Mouse (Mus musculus) MEL (cell line): Measurements from ENCODE around the gene Olfr645. TPM values are rescaled to one million over a fixed set of nuclear protein-coding genes. Genes with fewer than 3 reads are reported as not detected.
A peak's percentile ranks its signal among the peaks of the same experiment; 100 is the strongest.

Experiments
- DNase-seq: peaks from one replicate; pipeline ENCODE4 v3.0.0; 2011; ENCODE audit warnings: low read depth, low spot score
- H3K27ac ChIP-seq: 2 replicates; pipeline ENCODE4 v1.5.1; 2012; ENCODE audit warnings: low read depth, mild to moderate bottlenecking, control low read depth, low read length, moderate library complexity; ENCODE audit not compliant: control insufficient read depth
- H3K27me3 ChIP-seq, 2 experiments: fragments of 150-350 bp in 1 of 2; sonication (generic) in 1 of 2; 2 replicates each; pipeline ENCODE4 v1.6.1; 2012; ENCODE audit warnings: low read length in 2 of 2, mild to moderate bottlenecking in 2 of 2, improper control_type of control experiment in 1 of 2, moderate library complexity in 1 of 2; ENCODE audit not compliant: insufficient read depth in 2 of 2, control insufficient read depth in 1 of 2
- H3K36me3 ChIP-seq, 2 experiments: 2 replicates each; pipeline ENCODE4 v1.6.1; 2012 to 2014; ENCODE audit warnings: low read length in 2 of 2, improper control_type of control experiment in 1 of 2, inconsistent platforms in 1 of 2, mild to moderate bottlenecking in 1 of 2; ENCODE audit not compliant: insufficient read depth in 2 of 2, control insufficient read depth in 1 of 2
- H3K4me1 ChIP-seq, 2 experiments: fragments of 150-350 bp in 1 of 2; sonication (generic) in 1 of 2; 2 replicates each; pipeline ENCODE4 v1.6.1; 2012; ENCODE audit warnings: low read length in 2 of 2, improper control_type of control experiment in 1 of 2, mild to moderate bottlenecking in 1 of 2; ENCODE audit not compliant: insufficient read depth in 2 of 2, control insufficient read depth in 1 of 2
- H3K4me3 ChIP-seq, 2 experiments: fragments of 150-350 bp in 1 of 2; sonication (generic) in 1 of 2; 2 replicates each; pipeline ENCODE4 v1.5.1; 2012; ENCODE audit warnings: low read depth in 2 of 2, low read length in 2 of 2, mild to moderate bottlenecking in 2 of 2, moderate library complexity in 2 of 2, control low read depth in 1 of 2, improper control_type of control experiment in 1 of 2; ENCODE audit not compliant: control insufficient read depth in 1 of 2, insufficient read depth in 1 of 2
- H3K79me2 ChIP-seq: 2 replicates; pipeline ENCODE4 v1.6.1; 2012; ENCODE audit warnings: mild to moderate bottlenecking, low read length, moderate library complexity; ENCODE audit not compliant: control insufficient read depth, poor library complexity, insufficient read depth
- H3K9ac ChIP-seq: 2 replicates; pipeline ENCODE4 v1.6.1; 2012; ENCODE audit warnings: low read depth, mild to moderate bottlenecking, control low read depth, low read length, moderate library complexity; ENCODE audit not compliant: control insufficient read depth, poor library complexity, severe bottlenecking
- H3K9me3 ChIP-seq: fragments of 150-350 bp; sonication (generic); replicated peaks from 2 replicates; pipeline ENCODE4 v1.6.1; 2012; ENCODE audit warnings: mild to moderate bottlenecking, low read length, improper control_type of control experiment, moderate library complexity; ENCODE audit not compliant: insufficient read depth
- BHLHE40 ChIP-seq: IDR thresholded peaks from 2 replicates; pipeline ENCODE4 v1.6.1; 2012; ENCODE audit warnings: low read depth, mild to moderate bottlenecking, inconsistent platforms, low read length, improper control_type of control experiment, borderline replicate concordance
- CHD1 ChIP-seq: IDR thresholded peaks from 2 replicates; pipeline ENCODE4 v1.6.1; 2012; ENCODE audit warnings: low read depth, mild to moderate bottlenecking, inconsistent platforms, low read length, improper control_type of control experiment
- CHD2 ChIP-seq: IDR thresholded peaks from 2 replicates; pipeline ENCODE4 v1.6.1; 2011; ENCODE audit warnings: low read length, improper control_type of control experiment
- ELF1 ChIP-seq: IDR thresholded peaks from 2 replicates; pipeline ENCODE4 v1.6.1; 2014; ENCODE audit warnings: low read depth, mild to moderate bottlenecking, inconsistent platforms, low read length, improper control_type of control experiment, moderate library complexity
- GABPA ChIP-seq: IDR thresholded peaks from 2 replicates; pipeline ENCODE4 v1.6.1; 2012; ENCODE audit warnings: low read depth, mild to moderate bottlenecking, inconsistent platforms, low read length, improper control_type of control experiment, moderate library complexity
- GATA1 ChIP-seq: IDR thresholded peaks from 2 replicates; pipeline ENCODE4 v1.6.1; 2011; ENCODE audit warnings: low read depth, low read length, improper control_type of control experiment
- JUND ChIP-seq: IDR thresholded peaks from 2 replicates; pipeline ENCODE4 v1.6.1; 2011; ENCODE audit warnings: low read depth, mild to moderate bottlenecking, improper control_type of control experiment, low read length
- KAT2A ChIP-seq: conservative IDR thresholded peaks from 2 replicates; pipeline ENCODE4 v1.6.1; 2012; ENCODE audit warnings: low read depth, low read length, improper control_type of control experiment, inconsistent platforms
- MAFK ChIP-seq: IDR thresholded peaks from 2 replicates; pipeline ENCODE4 v1.6.1; 2011; ENCODE audit warnings: low read depth, mild to moderate bottlenecking, low read length, improper control_type of control experiment, borderline replicate concordance
- MXI1 ChIP-seq: IDR thresholded peaks from 2 replicates; pipeline ENCODE4 v1.6.1; 2011; ENCODE audit warnings: mild to moderate bottlenecking, low read depth, low read length, improper control_type of control experiment
- MYB ChIP-seq: IDR thresholded peaks from 2 replicates; pipeline ENCODE4 v1.6.1; 2011; ENCODE audit warnings: mild to moderate bottlenecking, low read depth, low read length, improper control_type of control experiment
- MYC ChIP-seq: IDR thresholded peaks from 2 replicates; pipeline ENCODE4 v1.6.1; 2011; ENCODE audit warnings: low read depth, mild to moderate bottlenecking, low read length, improper control_type of control experiment, moderate library complexity
- NRF1 ChIP-seq: IDR thresholded peaks from 2 replicates; pipeline ENCODE4 v1.6.1; 2014; ENCODE audit warnings: low read depth, mild to moderate bottlenecking, inconsistent platforms, low read length, improper control_type of control experiment, moderate library complexity; ENCODE audit not compliant: poor library complexity, insufficient read depth, severe bottlenecking
- POLR2AphosphoS2 ChIP-seq: IDR thresholded peaks from 2 replicates; pipeline ENCODE4 v1.6.1; 2011; ENCODE audit warnings: low read length, improper control_type of control experiment
- POLR2AphosphoS5 ChIP-seq: IDR thresholded peaks from 2 replicates; pipeline ENCODE4 v1.6.1; 2012; ENCODE audit warnings: low read depth, borderline replicate concordance, mild to moderate bottlenecking, inconsistent platforms, low read length, moderate library complexity, mixed read lengths
- RAD21 ChIP-seq: IDR thresholded peaks from 2 replicates; pipeline ENCODE4 v1.6.1; 2011; ENCODE audit warnings: mild to moderate bottlenecking, low read depth, low read length, improper control_type of control experiment
- RCOR1 ChIP-seq: IDR thresholded peaks from 2 replicates; pipeline ENCODE4 v1.6.1; 2012; ENCODE audit warnings: low read depth, mild to moderate bottlenecking, inconsistent platforms, low read length, improper control_type of control experiment
- SIN3A ChIP-seq: IDR thresholded peaks from 2 replicates; pipeline ENCODE4 v1.6.1; 2012; ENCODE audit warnings: low read length, improper control_type of control experiment, inconsistent platforms
- TAL1 ChIP-seq: IDR thresholded peaks from 2 replicates; pipeline ENCODE4 v1.6.1; 2012; ENCODE audit warnings: mild to moderate bottlenecking, inconsistent platforms, low read length, moderate library complexity, mixed read lengths
- TCF12 ChIP-seq: IDR thresholded peaks from 2 replicates; pipeline ENCODE4 v1.6.1; 2014; ENCODE audit warnings: low read depth, mild to moderate bottlenecking, inconsistent platforms, low read length, improper control_type of control experiment, moderate library complexity
- USF1 ChIP-seq: IDR thresholded peaks from 2 replicates; pipeline ENCODE4 v1.6.1; 2014; ENCODE audit warnings: low read depth, mild to moderate bottlenecking, inconsistent platforms, low read length, improper control_type of control experiment, moderate library complexity
- USF2 ChIP-seq, 2 experiments: IDR thresholded peaks; 2 replicates each; pipeline ENCODE4 v1.6.1; 2011 to 2012; ENCODE audit warnings: improper control_type of control experiment in 2 of 2, low read length in 2 of 2, borderline replicate concordance in 1 of 2, inconsistent platforms in 1 of 2, low read depth in 1 of 2, mild to moderate bottlenecking in 1 of 2; ENCODE audit not compliant: insufficient read depth in 1 of 2
- ZMIZ1 ChIP-seq: IDR thresholded peaks from 2 replicates; pipeline ENCODE4 v1.6.1; 2012; ENCODE audit warnings: low read depth, mild to moderate bottlenecking, inconsistent platforms, low read length, improper control_type of control experiment, moderate library complexity
- polyA plus RNA-seq, 2 experiments: library from polyadenylated mRNA; stranded (reverse) in 1 of 2; unstranded in 1 of 2; fragments of >175 nt in 1 of 2; fragments of >200 nt in 1 of 2; gene quantifications; 2 replicates each; pipeline versions ENCODE4 v1.2.1 to v1.2.4; 2012; ENCODE audit warnings: low replicate concordance in 2 of 2, low read depth in 1 of 2; ENCODE audit not compliant: insufficient read length in 2 of 2, insufficient read depth in 1 of 2, missing spikeins in 1 of 2
- total RNA-seq: library from RNA; depleted of rRNA; stranded (reverse); fragments of 300-350 nt; gene quantifications from 2 replicates; pipeline ENCODE4 v1.2.3, GENCODE M21; 2012

Gene Olfr645
- total and polyA plus RNA-seq, 3 experiments = not detected

GRCm38 (mm10) chr7:104050745-104051144, 34.5 kb downstream of the Olfr645 start:
- Histone ChIP-seq H3K79me2 (no peaks in the 10 kb centered on the region), H3K4me1 (no peaks in the 10 kb centered on the region), H3K9ac (no peak overlapping the region), H3K27ac (no peak overlapping the region), H3K27me3 (no peaks in the 10 kb centered on the region), H3K9me3 (no peaks in the 10 kb centered on the region), H3K4me3 (no peak overlapping the region), H3K36me3 (no peaks in the 10 kb centered on the region)
- TF ChIP-seq JUND (no peak), RCOR1 (no peak), RAD21 (no peak), ELF1 (no peak), GABPA (no peak), MYB (no peak), TAL1 (no peak), BHLHE40 (no peak), CHD1 (no peak), MYC (no peak), NRF1 (no peak), USF1 (no peak)
- DNase-seq = peak; percentile 5

- Histone ChIP-seq H3K27me3 (no peaks in the 10 kb centered on the region), H3K36me3 (no peaks in the 10 kb centered on the region)
Observed at GRCm38 (mm10) chr7:104035145-104035544, 50.1 kb downstream of the Olfr645 start, which contains the start of gene Olfr641. TSS of gene Olfr641 (plus strand) at chr7:104035445.

More at GRCm38 (mm10) chr7:104035145-104035544, 50.1 kb downstream of the Olfr645 start, which contains the start of gene Olfr641:
- H3K27ac ChIP-seq = no peak within 1 kb of the TSS
- DNase-seq = no peak
- H3K79me2 ChIP-seq = no peaks in the 10 kb centered on the region
- no peaks in the 10 kb centered on the region for H3K9me3 ChIP-seq
- TF ChIP-seq CHD2 (no peak), SIN3A (no peak), ZMIZ1 (no peak), USF1 (no peak), MXI1 (no peak), MAFK (no peak), RAD21 (no peak), USF2 (IDR thresholded peaks at IDR 0.05; ENCODE audit: borderline replicate concordance in 1 of 2, insufficient read depth in 1 of 2, low read depth in 1 of 2, low read length in 2 of 2) (no peak), GATA1 (no peak), ELF1 (no peak), BHLHE40 (no peak), POLR2AphosphoS2 (no peak), KAT2A (no peak), TCF12 (no peak), GABPA (no peak), POLR2AphosphoS5 (no peak)
- no peaks in the 10 kb centered on the region for H3K4me1 ChIP-seq
- H3K4me3 ChIP-seq = no peak within 1 kb of the TSS
- no peak within 1 kb of the TSS for H3K9ac ChIP-seq
